ENCODE assay signal across 8 mouse cellular contexts in genomic region chr5:125040128-125040584, GRCm38 (mm10). TPM values are rescaled to one million over a fixed set of nuclear protein-coding genes. Genes with fewer than 3 reads are reported as not detected.
A peak's percentile ranks its signal among the peaks of the same experiment; 100 is the strongest.
DNase-seq lines count a peak whose midpoint lies in the region; ATAC-seq lines count a peak whose summit lies in the region.

No protein-coding gene starts in this region.

- no peak for ATAC-seq in CD4-positive, CD25-positive, alpha-beta regulatory T cell, adult 4 months

- DNase-seq in left cerebral cortex, postnatal 4 days: peak; percentile 87
- DNase-seq in left cerebral cortex, adult 8-10 months (ENCODE audit: low spot score in 2 of 2): no peak
- peak; percentile 82 for DNase-seq in brain, adult 2 months (ENCODE audit: low read depth, low spot score)
- DNase-seq in heart, adult 18-20 months: peak; percentile 92 to 97
- DNase-seq in kidney, postnatal 10 days: peak; percentile 88
- DNase-seq in splenic B cell, adult 2 months (ENCODE audit: low read depth, low spot score): peak; percentile 72
- DNase-seq in urinary bladder, adult 18-20 months (ENCODE audit: low spot score in 2 of 2): no peak

- no peaks in the 10 kb centered on the region for H3K27me3 ChIP-seq in splenic B cell, adult 2 months (ENCODE audit: control insufficient read depth, insufficient read depth, low read length, poor library complexity, severe bottlenecking)

- intact Hi-C loops in left cerebral cortex, postnatal 4 days (cut with DNase I): no loop called here

- H3K36me3 ChIP-seq in splenic B cell, adult 2 months (ENCODE audit: control insufficient read depth, insufficient read depth, low read length, poor library complexity, severe bottlenecking): no peaks in the 10 kb centered on the region; the same call in none of the 2 replicates

RNA-seq across cellular contexts. Expression of gene Rflna, which starts 37.1 kb away (rescaled TPM):
- total RNA-seq in left cerebral cortex, postnatal 4 days (2021): 1 to 10 TPM; 2.0 to 2.1 TPM
- under 1 TPM; 0.28 to 0.70 (median 0.60) TPM for total RNA-seq in left cerebral cortex, adult 8-10 months (2022)
- under 1 TPM; 0.18 to 0.20 TPM for total RNA-seq in heart, adult 18-20 months (2021)
- polyA plus RNA-seq in CD4-positive, CD25-positive, alpha-beta regulatory T cell, adult 4 months (2017; shearing (Covaris generic)): not detected

Comparison
In these comparisons a context has a peak if more than half of its experiments do, and no peak if none do; other contexts are left out.
1. DNase-seq: peak in left cerebral cortex, postnatal 4 days (single experiment), brain, adult 2 months (single experiment), heart, adult 18-20 months (2 of 2), kidney, postnatal 10 days (single experiment) and splenic B cell, adult 2 months (single experiment); none in left cerebral cortex, adult 8-10 months (0 of 2) and urinary bladder, adult 18-20 months (0 of 2).